Mouse (Mus musculus) midbrain, embryonic 10.5 days (tissue): ENCODE measurements around the gene Arpp21. TPM values are rescaled to one million over a fixed set of nuclear protein-coding genes. Genes with fewer than 3 reads are reported as not detected.
"Not testable (repeated sequence)": the region's sequence is repeated elsewhere in the genome, so short reads cannot be mapped to it uniquely, and the experiment has no call there.

ENCODE experiments used
- DNase-seq: peaks from one replicate; pipeline ENCODE4 v3.0.0-alpha.2; 2017; ENCODE audit warnings: low spot score
- H3K27ac ChIP-seq: fragments of 300-500 bp; sonication (generic); replicated peaks from 2 replicates; pipeline ENCODE4 v1.5.1; 2016; ENCODE audit warnings: mild to moderate bottlenecking
- H3K27me3 ChIP-seq: fragments of 300-500 bp; sonication (generic); 2 replicates; pipeline ENCODE4 v1.6.1; 2016; ENCODE audit warnings: low read depth, mild to moderate bottlenecking; ENCODE audit not compliant: poor library complexity, severe bottlenecking
- H3K36me3 ChIP-seq: fragments of 300-500 bp; sonication (generic); 2 replicates; pipeline ENCODE4 v1.6.1; 2016; ENCODE audit warnings: mild to moderate bottlenecking, moderate library complexity
- H3K4me1 ChIP-seq: fragments of 300-500 bp; sonication (generic); 2 replicates; pipeline ENCODE4 v1.6.1; 2016
- H3K4me3 ChIP-seq: fragments of 300-500 bp; sonication (generic); 2 replicates; pipeline ENCODE4 v1.5.1; 2016; ENCODE audit warnings: mild to moderate bottlenecking, moderate library complexity
- H3K9me3 ChIP-seq: fragments of 300-500 bp; sonication (generic); replicated peaks from 2 replicates; pipeline ENCODE4 v1.6.1; 2016; ENCODE audit warnings: mild to moderate bottlenecking
- WGBS: fragments of 180-500 bp; shearing (Covaris S2); methylation state at CpG from one replicate; pipeline ENCODE4 v1.1.7; 2016; 5-methylcytosine and 5-hydroxymethylcytosine counted together
- microRNA-seq: library from miRNA; unstranded; fragments of <30 nt; microRNA quantifications from one replicate; pipeline ENCODE4, GENCODE M21; 2017
- polyA plus RNA-seq: library from polyadenylated mRNA; unstranded; fragments of >200 nt; fragmentation: Nextera tagmentation; extraction: Ambion mirVana; gene quantifications from 2 replicates; pipeline ENCODE4 v1.2.1, GENCODE M21; 2016

Gene Arpp21
- polyA plus RNA-seq, 1 experiment from 2014 or later = 1.1 TPM

DNA sequence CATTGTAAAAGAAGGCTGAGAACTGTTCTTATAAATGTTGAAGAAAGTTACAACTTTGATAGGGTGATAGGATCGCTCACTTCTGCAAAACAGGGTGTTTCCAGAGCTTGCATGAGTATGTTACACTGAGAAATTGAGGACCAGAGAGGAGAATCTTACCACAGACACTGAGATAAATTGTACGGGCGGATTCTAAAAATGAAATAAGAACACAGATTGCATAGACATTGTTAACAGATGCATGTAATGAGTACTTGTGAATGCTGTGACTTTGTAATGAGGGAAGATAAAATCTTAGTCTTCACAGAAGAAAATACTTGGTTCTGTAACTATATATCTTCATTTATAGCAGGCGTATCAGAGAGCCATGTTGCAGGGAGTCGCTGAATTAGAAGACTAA is 167.5 kb downstream of the Arpp21 start:
- H3K27me3 ChIP-seq = no peaks in the 10 kb centered on the region
- no peaks in the 10 kb centered on the region for H3K9me3 ChIP-seq
- WGBS = 89% methylated on average over 5 of the region's 5 CpGs
- no peak overlapping the region for H3K4me3 ChIP-seq
- H3K27ac ChIP-seq = no peak overlapping the region
- peaks cover 3% of the 10 kb centered on the region; the same call in 1 of the 2 replicates for H3K4me1 ChIP-seq
- DNase-seq = no peak
- H3K36me3 ChIP-seq = no peaks in the 10 kb centered on the region

DNA sequence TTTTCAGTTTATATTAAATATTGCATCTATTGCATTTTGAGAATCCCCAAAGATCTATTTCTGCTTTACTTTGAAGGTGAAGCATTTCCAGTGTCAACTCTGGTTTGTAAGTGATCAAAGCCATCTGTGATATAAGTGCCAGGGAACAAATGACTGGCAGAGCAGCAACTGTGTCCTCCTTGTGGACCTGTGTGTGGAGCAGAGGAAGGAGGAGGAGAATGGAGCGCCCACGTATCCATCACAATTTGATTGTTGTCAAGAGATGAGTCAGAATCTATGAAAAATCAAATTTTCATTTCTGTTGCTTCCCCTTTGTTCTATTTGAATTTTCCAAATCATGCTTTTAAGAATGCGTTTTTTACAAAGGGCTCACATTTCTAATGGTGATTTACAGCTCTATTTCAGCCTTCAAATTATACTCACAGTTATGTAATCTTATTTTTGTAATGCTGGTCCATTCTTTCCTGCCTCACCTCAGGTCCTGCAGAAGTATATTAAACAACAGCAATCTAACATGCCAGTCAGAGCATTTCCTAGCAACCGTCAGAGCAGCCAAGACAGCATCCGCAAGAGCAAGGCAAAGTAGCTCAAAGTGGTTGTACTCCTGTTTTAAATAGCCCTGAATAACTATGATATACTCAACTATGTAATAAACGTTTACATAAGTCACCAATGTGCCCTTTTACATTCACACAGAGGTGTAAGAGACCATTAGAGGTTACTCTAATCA is 174.9 kb downstream of the Arpp21 start:
- H3K27ac ChIP-seq = no peak overlapping the region

GRCm38 (mm10) chr9:112054807-112055381 is 180.8 kb downstream of the Arpp21 start:
- no peaks in the 10 kb centered on the region for H3K4me1 ChIP-seq
- H3K4me3 ChIP-seq = no peak overlapping the region
- H3K27ac ChIP-seq = no peak overlapping the region
- no peaks in the 10 kb centered on the region for H3K36me3 ChIP-seq
- DNase-seq = no peak
- H3K9me3 ChIP-seq = no peaks in the 10 kb centered on the region
- no peaks in the 10 kb centered on the region for H3K27me3 ChIP-seq
- WGBS = 84% methylated on average over 6 of the region's 6 CpGs

More for the DNA sequence above, 174.9 kb downstream of the Arpp21 start:
- no peak overlapping the region for H3K4me3 ChIP-seq
- DNase-seq = no peak
- no peaks in the 10 kb centered on the region for H3K27me3 ChIP-seq
- no peaks in the 10 kb centered on the region for H3K9me3 ChIP-seq
- peaks cover 3% of the 10 kb centered on the region; the same call in 1 of the 2 replicates for H3K4me1 ChIP-seq
- WGBS = 80% methylated on average over 6 of the region's 6 CpGs
- no peaks in the 10 kb centered on the region for H3K36me3 ChIP-seq

GRCm38 (mm10) chr9:112047903-112048467 is 187.8 kb downstream of the Arpp21 start:
- Histone ChIP-seq H3K36me3 (no peaks in the 10 kb centered on the region), H3K27me3 (no peaks in the 10 kb centered on the region), H3K4me1 (no peaks in the 10 kb centered on the region), H3K27ac (no peak overlapping the region), H3K9me3 (no peaks in the 10 kb centered on the region), H3K4me3 (no peak overlapping the region)
- DNase-seq = no peak
- 86% methylated on average over 9 of the region's 9 CpGs for WGBS

GRCm38 (mm10) chr9:112040566-112040965 is 195.2 kb downstream of the Arpp21 start:
- H3K4me1 ChIP-seq = no peaks in the 10 kb centered on the region
- H3K27ac ChIP-seq = no peak overlapping the region
- no peak for DNase-seq
- H3K9me3 ChIP-seq = no peaks in the 10 kb centered on the region
- no peaks in the 10 kb centered on the region for H3K36me3 ChIP-seq
- 77% methylated on average over 1 of the region's 1 CpGs for WGBS
- H3K4me3 ChIP-seq = no peak overlapping the region
- H3K27me3 ChIP-seq = no peaks in the 10 kb centered on the region

GRCm38 (mm10) chr9:112037732-112038131 is 198.0 kb downstream of the Arpp21 start:
- no peaks in the 10 kb centered on the region for H3K9me3 ChIP-seq
- no peaks in the 10 kb centered on the region for H3K4me1 ChIP-seq
- DNase-seq = no peak
- H3K27ac ChIP-seq = no peak overlapping the region
- no peak overlapping the region for H3K4me3 ChIP-seq
- H3K27me3 ChIP-seq = no peaks in the 10 kb centered on the region; the same call in 1 of the 2 replicates
- no peaks in the 10 kb centered on the region for H3K36me3 ChIP-seq
- WGBS = 79% methylated on average over 9 of the region's 9 CpGs

DNA sequence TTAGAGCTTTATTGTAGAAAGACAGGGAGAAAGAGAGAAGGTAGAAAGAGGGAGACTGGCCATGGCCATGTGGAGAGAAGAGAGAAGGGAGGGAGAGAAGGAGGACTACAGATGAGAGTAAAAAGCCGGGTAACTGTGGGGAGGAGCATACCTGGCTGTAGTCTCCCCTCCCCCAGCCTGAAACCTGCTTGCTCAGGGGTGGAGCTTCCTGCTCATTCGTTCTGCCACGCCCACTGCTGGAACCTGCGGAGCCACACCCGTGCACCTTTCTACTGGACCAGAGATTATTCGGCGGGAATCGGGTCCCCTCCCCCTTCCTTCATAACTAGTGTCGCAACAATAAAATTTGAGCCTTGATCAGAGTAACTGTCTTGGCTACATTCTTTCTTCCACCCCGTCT is 201.9 kb downstream of the Arpp21 start:
- WGBS = 36% methylated on average over 5 of the region's 10 CpGs
- H3K36me3 ChIP-seq, H3K27me3 ChIP-seq, H3K9me3 ChIP-seq, H3K4me1 ChIP-seq, H3K27ac ChIP-seq, DNase-seq, H3K4me3 ChIP-seq: not testable (repeated sequence)

DNA sequence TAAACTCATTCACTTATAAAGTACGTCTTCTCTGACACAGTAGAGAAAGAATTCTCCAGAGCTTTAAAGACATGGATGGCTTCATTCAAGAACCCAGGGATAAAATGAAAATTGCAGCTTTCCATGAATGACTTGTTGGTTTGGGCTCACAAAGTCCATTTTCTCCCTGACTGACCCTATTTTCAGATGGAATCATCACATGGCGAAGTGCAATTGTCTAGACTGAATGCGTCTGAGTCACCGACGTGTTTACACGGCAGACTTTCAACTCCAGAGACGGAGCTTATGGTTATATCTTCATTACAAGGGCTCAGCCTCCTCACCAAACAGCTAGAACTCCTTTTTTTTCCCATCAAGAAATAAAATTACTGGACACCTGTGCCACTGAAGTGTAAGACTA is 203.6 kb downstream of the Arpp21 start:
- WGBS = 66% methylated on average over 7 of the region's 7 CpGs
- H3K36me3 ChIP-seq = no peaks in the 10 kb centered on the region
- H3K27me3 ChIP-seq = no peaks in the 10 kb centered on the region; the same call in 1 of the 2 replicates
- no peak for DNase-seq
- no peaks in the 10 kb centered on the region for H3K4me1 ChIP-seq
- no peak overlapping the region for H3K27ac ChIP-seq
- H3K4me3 ChIP-seq = no peak overlapping the region
- no peaks in the 10 kb centered on the region for H3K9me3 ChIP-seq

DNA sequence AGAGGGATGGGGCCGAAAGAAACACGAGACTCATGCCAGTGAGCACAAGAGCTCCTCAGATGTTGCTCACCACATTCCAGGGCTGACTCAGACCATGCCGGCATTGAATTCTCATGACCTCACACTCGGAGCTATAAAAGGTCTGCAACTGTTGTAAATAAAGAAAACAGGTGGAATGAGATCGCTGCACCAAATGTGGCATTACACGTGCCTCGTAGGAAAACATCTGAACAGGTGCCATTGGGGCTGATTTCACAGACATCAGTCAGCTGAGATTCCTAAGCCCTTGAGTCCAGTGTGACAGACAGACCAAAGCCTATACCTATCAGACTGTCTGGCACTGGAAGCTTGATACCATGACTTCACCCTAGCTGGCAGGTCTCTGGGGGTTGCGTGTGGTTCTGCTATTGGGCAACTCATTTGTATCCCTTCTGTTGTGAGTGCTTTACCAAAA is 212.1 kb downstream of the Arpp21 start:
- H3K27ac ChIP-seq = no peak overlapping the region
- H3K4me1 ChIP-seq = no peaks in the 10 kb centered on the region
- no peaks in the 10 kb centered on the region for H3K9me3 ChIP-seq
- no peaks in the 10 kb centered on the region for H3K27me3 ChIP-seq
- no peaks in the 10 kb centered on the region for H3K36me3 ChIP-seq
- DNase-seq = no peak
- no peak overlapping the region for H3K4me3 ChIP-seq
- 87% methylated on average over 8 of the region's 8 CpGs for WGBS

GRCm38 (mm10) chr9:112023111-112023510 is 212.6 kb downstream of the Arpp21 start:
- H3K36me3 ChIP-seq = no peaks in the 10 kb centered on the region
- no peaks in the 10 kb centered on the region for H3K9me3 ChIP-seq
- no peak overlapping the region for H3K4me3 ChIP-seq
- 94% methylated on average over 5 of the region's 5 CpGs for WGBS
- no peaks in the 10 kb centered on the region for H3K4me1 ChIP-seq
- no peak for DNase-seq
- no peak overlapping the region for H3K27ac ChIP-seq
- no peaks in the 10 kb centered on the region for H3K27me3 ChIP-seq

Small RNAs within 50 kb of the gene (microRNA-seq; reads per million reads assigned to microRNA genes)
- 13.8 reads per million, percentile 26 among the genes with 10 or more reads in this experiment for gene Mir128-2
